Mouse (Mus musculus) brain, adult 10 weeks (tissue): ENCODE data around the gene Abcc10. TPM values are rescaled to one million over a fixed set of nuclear protein-coding genes. Genes with fewer than 3 reads are reported as not detected.

ENCODE experiments used
- polyA plus RNA-seq: library from polyadenylated mRNA; stranded (reverse); fragments of 350-450 nt; fragmentation: Illumina TruSeq; extraction: RNeasy Lipid Tissue Mini Kit (QIAGEN cat#74804); gene quantifications from one replicate; pipeline ENCODE4 v1.2.3, GENCODE M21; 2015; ENCODE audit warnings: low read depth, low replicate concordance

Abcc10 gene
- 5.0 TPM for polyA plus RNA-seq

DNA sequence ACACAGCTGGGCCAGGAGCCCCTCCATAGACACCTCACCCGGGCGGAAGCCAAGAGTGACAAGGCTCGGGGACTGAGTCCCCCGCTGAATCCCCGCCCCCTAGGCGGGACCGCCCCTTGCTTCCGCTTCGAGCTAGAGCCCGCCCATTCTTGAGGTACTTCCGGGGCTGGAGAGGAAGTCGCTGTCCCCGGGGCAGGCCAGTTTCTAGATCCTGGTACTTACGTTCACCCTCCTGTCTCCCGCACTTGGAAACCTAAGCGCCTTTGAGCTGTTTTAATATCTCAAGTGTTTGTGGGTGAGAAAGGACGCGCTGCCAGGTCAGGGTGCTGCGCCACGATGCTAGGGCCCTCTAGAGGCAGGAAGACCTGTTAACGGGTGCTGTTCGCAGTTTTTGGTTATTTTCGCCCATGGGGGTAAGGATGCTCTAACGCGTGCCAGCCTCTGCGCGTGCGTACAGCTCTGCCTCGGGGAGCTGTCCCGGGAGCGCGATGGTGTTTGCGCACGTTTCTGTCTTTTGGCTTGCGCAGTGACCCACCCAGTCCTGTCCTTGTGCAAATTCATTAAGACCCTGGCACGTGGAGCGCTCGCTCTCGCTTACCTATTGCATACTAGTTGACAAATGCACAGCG lies at the start of gene Abcc10:
TSS of gene Abcc10 (minus strand) at position 447 of the 629 bp plus-strand sequence.

DNA sequence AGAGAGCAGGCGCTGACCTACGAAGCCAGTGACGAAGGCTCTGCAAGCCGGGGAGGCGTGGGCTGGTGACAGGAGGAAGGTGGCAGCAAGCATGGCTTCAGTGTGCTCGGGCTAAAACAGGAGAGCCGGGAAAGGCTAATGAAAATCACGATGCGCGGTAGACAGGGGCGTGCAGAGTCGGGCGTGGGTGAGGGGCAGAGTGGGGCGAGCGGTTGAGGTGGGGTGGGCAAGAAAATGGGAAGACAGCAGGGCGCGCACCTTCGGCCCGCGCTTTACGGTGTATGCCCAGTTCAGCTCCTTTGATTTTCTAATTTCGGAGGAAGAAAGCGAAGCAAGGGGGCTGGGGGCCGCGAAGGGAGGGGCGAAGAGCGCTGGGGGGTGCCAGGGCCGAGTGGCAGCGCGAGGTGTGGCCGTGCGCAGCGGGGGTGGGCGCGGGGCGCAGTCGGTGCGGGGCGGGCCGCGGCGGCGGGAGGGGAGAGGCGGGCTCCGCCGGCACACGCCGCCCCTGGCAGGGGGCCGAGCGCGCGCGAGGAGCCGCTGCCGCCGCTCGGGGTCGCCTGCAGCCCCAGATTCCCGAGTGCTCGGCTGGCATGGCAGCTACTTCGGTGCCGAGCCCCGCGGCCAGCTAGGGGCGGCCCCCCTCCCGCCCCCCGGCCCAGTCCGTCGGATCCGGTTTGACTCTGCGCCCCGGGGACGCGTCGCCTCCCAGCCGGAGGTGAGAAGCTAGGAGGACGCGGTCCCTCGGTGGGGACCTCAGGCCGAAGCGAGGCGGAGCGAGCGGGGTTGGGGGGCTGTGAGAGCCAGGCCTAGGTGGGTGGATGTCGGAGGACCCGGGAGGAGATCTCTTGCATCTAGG lies 30.6 kb downstream of the Abcc10 start, which contains the start of gene Dlk2:
TSS of gene Dlk2 (plus strand) at position 58 of the 856 bp plus-strand sequence.

DNA sequence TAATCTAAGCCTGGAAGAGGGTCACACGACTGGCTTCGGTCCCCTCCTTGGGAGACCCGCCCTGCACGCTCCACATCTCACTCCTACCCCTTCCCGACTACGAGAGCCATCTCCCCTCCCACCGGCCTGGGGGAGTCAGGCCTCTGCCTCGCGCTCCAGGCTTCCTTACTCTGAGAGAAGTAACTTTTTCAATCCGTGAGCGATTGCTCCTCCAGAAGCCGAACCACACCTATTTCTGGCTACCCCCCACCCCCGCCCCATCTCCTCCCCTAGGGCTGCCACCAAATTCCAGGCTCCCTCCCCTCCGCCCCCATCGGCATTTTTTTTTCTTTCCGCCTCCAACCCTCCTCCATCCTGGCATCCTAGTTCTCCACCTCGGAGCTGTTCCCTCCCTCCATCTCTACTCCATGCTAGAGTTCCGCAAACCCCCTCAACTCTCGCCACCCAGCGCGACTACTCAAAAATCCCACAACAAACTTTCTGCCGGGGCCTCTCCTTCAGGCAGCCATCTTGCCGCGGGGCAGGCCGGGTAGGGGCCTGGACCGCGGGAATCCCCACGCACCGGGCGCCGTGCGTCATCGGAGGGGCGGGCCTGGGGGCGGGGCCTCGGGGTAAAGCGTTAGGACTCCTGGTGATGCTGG lies 45.5 kb downstream of the Abcc10 start, which contains the start of gene Tjap1:
TSS of gene Tjap1 (minus strand) at position 544 of the 641 bp plus-strand sequence.

DNA sequence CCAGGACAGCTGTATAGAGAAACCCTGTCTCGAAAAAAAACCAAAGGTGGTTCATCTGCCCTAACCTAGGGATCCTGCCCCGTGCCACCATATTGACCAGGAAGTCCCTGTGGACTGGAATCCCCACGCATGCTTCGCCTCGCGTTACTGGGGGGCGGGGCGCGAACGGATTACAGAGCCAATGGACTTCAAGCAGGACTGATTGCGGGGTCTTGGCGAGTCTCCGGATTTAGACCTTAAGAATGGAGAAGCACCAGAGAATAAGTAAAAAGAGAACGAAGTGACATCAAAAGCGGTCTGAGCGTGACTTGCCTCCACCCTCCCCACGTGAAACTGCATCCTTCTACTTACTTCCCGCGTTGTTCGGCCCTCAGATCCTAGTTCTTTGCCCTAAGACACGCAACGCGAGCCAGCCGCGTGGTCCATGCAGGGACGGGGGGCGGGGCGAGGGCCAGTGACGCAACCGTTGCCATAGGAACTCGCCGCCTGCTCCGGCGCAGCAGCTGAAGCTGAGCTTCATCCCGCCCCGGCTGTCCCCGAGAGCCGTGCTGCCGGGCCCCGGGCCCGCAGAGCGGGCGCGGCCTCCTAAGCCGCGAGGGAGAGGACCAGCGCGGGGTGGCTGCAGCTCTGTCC lies 74.6 kb downstream of the Abcc10 start, which contains the start of gene Lrrc73:
TSS of gene Lrrc73 (plus strand) at position 80 of the 633 bp plus-strand sequence.

Other genes starting within 250 kb of the Abcc10 start
- 130 TPM for gene Mrps18a, start 217.4 kb downstream of the Abcc10 start, polyA plus RNA-seq
- gene Rsph9, start 184.1 kb downstream of the Abcc10 start, polyA plus RNA-seq = 23.4 TPM
- 16.5 TPM for gene Mad2l1bp, start 174.8 kb downstream of the Abcc10 start, polyA plus RNA-seq
- gene Gtpbp2, start 167.3 kb downstream of the Abcc10 start, polyA plus RNA-seq = 86.9 TPM
- 3.9 TPM for gene Polh, start 125.7 kb downstream of the Abcc10 start, polyA plus RNA-seq
- 28.6 TPM for gene Xpo5, start 125.6 kb downstream of the Abcc10 start, polyA plus RNA-seq
- 41.5 TPM for gene Polr1c, start 80.3 kb downstream of the Abcc10 start, polyA plus RNA-seq
- gene Yipf3, start 80.3 kb downstream of the Abcc10 start, polyA plus RNA-seq = 66.5 TPM
- gene Lrrc73, start 74.8 kb downstream of the Abcc10 start, polyA plus RNA-seq = 44.4 TPM
- 31.4 TPM for gene Tjap1, start 45.3 kb downstream of the Abcc10 start, polyA plus RNA-seq
- 36.9 TPM for gene Dlk2, start 30.9 kb downstream of the Abcc10 start, polyA plus RNA-seq
- gene Zfp318, start 55.4 kb upstream of the Abcc10 start, polyA plus RNA-seq = 30.7 TPM
- 2.9 TPM for gene Crip3, start 100.6 kb upstream of the Abcc10 start, polyA plus RNA-seq
- not detected for gene Slc22a7, start 110.1 kb upstream of the Abcc10 start, polyA plus RNA-seq
- gene Ttbk1, start 159.3 kb upstream of the Abcc10 start, polyA plus RNA-seq = 47.4 TPM
- 5.6 TPM for gene Dnph1, start 168.4 kb upstream of the Abcc10 start, polyA plus RNA-seq
- gene Cul9, start 218.0 kb upstream of the Abcc10 start, polyA plus RNA-seq = 29.7 TPM
- 37.9 TPM for gene Srf, start 227.8 kb upstream of the Abcc10 start, polyA plus RNA-seq